Mouse (Mus musculus): ENCODE data around the gene Rtca. TPM values are rescaled to one million over a fixed set of nuclear protein-coding genes. Genes with fewer than 3 reads are reported as not detected.
A peak's percentile ranks its signal among the peaks of the same experiment; 100 is the strongest.

The Rtca gene
- polyA plus RNA-seq, 1 experiment, result 86.5 TPM

GRCm38 (mm10) chr3:116477351-116477750, 30.7 kb downstream of the Rtca start:
- no peak for DNase-seq (ENCODE audit: extremely low spot score in 1 of 2, low spot score in 1 of 2)

DNA sequence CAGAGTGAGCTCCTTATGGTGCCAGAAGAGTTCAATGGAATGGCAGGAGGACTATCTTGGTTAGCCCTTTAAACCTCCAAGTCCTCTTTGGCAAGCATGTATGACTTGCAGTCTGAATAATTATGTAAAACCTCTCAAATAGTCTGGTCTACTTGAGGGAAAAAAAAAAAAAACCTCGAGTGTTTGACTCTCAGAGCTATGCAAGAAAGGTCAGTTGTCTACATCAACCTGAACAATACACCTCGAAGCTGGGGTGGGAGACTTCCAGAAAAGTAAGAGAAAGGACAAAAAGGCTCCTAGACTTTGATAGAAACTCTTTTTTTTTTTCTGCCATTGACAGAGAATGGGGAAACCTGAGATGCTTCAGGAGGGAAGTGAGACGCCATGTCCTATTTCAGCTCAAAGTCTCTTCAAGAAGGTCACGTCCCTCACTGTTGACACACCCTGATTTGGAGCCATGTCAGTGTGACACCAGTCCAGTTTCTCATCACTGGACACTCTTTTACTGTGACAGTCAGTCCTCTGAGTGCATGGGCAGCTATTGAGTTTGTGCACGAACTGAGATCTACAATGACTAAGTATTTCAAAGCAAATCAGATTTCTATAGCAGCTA, 31.2 kb downstream of the Rtca start:
- DNase-seq (ENCODE audit: extremely low spot score in 1 of 2, low spot score in 1 of 2), result no peak

GRCm38 (mm10) chr3:116474602-116475001, 33.4 kb downstream of the Rtca start:
- peak in 1 of 2 experiments; percentile 27 for DNase-seq (ENCODE audit: extremely low spot score in 1 of 2, low spot score in 1 of 2)

- DNase-seq (ENCODE audit: extremely low spot score in 1 of 2, low spot score in 1 of 2), result no peak
Observed at GRCm38 (mm10) chr3:116465709-116466108, 42.3 kb downstream of the Rtca start.

- DNase-seq (ENCODE audit: extremely low spot score in 1 of 2, low spot score in 1 of 2), result no peak
Observed at GRCm38 (mm10) chr3:116464318-116464717, 43.7 kb downstream of the Rtca start.

DNA sequence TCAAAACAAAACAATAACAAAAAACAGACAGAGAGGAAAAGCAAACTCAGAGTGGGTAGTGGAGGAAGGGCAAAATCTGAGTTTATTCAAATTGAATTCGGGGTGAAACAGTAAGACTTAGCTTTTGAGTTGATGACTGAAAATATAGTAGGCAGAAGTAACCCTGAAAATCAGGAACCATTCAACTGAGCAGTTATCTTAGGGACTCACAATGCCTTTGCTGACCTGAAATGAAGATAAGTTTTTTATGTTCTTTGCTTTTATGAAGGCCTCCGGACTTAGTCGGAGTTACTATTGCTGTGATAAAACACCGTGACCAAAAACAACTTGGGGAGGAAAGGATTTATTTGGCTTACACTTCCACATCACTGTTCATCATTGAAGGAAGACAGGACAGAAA, 47.0 kb downstream of the Rtca start:
- no peak for DNase-seq (ENCODE audit: extremely low spot score in 1 of 2, low spot score in 1 of 2)

GRCm38 (mm10) chr3:116454529-116454928, 53.5 kb downstream of the Rtca start:
- no peak for DNase-seq (ENCODE audit: extremely low spot score in 1 of 2, low spot score in 1 of 2)

- DNase-seq (ENCODE audit: extremely low spot score in 1 of 2, low spot score in 1 of 2), result no peak
Observed at GRCm38 (mm10) chr3:116450741-116451140, 57.3 kb downstream of the Rtca start.

- DNase-seq (ENCODE audit: extremely low spot score in 1 of 2, low spot score in 1 of 2), result no peak
Observed at GRCm38 (mm10) chr3:116444327-116444726, 63.7 kb downstream of the Rtca start.

- DNase-seq (ENCODE audit: extremely low spot score in 1 of 2, low spot score in 1 of 2), result no peak
Observed at GRCm38 (mm10) chr3:116442788-116443187, 65.2 kb downstream of the Rtca start.

DNA sequence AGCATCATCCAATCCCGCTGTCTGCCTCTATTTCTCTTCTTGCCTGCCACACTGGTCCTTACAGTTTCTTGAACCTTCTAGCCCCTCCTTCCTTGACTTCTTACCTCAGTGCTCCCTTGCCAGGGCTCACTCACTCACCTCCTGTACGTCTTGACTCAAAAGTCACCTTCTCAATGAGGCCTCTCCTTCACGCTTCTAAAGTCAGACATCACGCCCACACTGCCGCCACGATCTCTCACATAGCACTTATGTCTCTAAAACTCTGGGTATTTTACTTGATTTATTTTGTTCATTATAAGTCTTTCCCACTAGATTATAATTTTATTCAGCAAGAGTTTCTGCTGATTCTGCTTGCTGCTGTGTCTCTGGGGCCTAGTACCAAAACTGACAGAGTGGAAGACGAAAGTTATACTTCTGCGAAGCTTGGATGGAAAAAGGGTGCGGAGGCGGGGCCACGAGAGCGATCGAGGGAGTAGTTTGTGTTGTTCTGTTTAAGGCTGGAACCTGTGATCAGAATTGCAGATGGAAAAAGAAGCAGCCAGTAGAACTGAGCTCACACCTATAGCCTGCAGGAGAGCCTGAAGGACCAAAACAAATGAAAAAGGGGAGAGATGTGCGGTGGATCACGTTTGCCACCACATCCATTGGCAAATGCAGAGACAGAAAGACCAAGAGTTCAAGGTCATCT, 66.3 kb downstream of the Rtca start:
- no peak for DNase-seq (ENCODE audit: extremely low spot score in 1 of 2, low spot score in 1 of 2)

DNA sequence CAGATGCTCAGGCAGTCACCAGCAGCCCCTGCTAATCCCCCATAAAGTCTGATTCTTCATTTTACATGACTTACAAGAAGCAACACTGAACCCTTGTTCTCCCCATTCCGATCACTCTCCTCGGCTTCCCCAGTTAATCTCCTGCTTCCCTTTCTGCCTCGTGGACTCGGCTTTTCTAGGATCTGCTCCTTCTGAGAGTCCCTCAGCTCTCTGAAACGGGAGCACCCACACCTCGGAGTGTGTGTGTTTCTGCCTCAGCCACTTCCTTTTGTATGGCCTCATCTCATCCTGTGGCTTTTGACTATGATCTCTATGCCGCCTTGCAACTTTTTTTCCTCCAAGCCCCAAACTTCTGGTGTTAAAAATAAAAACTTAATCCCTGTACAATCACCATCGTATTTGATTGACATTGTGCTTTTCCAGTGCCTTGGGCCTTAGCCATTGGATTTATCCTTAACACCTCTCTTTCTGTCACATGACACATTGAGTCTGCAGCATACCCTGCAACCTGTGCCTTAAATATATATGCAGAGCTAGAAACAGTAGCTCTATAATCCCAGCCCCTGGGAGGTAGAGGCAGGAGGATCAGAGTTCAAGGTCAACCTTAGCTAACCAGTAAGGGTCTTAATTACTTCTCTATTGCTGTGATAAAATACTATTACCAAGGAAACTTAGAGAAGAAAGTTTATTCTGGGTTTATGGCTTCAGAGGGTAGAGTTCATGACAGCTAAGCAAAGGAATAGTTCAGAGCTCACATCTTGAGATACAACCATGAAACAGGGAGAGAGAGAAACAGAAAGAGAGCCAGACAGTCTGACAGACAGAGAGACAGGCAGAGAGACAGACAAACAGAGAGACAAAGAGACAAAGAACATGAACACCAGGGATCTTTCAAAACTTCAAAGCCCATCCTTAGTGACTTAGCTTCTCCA, 67.7 kb downstream of the Rtca start:
- no peak for DNase-seq (ENCODE audit: extremely low spot score in 1 of 2, low spot score in 1 of 2)

Other genes with a start within 250 kb of the Rtca start
- 2.8 and 3.0 TPM in 2 replicates for gene Cdc14a, start 84.2 kb downstream of the Rtca start, polyA plus RNA-seq (2012; rRNA removed)
- 15.6 and 21.1 TPM in 2 replicates for gene Dbt, start 4.9 kb upstream of the Rtca start, polyA plus RNA-seq (2012; rRNA removed)
- gene Lrrc39, start 54.8 kb upstream of the Rtca start, polyA plus RNA-seq (2012; rRNA removed), result 0.44 and 0.66 TPM in 2 replicates
- gene Sass6, start 86.8 kb upstream of the Rtca start, polyA plus RNA-seq (2012; rRNA removed), result 4.8 and 5.3 TPM in 2 replicates
- gene Trmt13, start 106.4 kb upstream of the Rtca start, polyA plus RNA-seq (2012; rRNA removed), result 19.2 and 22.3 TPM in 2 replicates
- 41.1 and 43.1 TPM in 2 replicates for gene Mfsd14a, start 154.5 kb upstream of the Rtca start, polyA plus RNA-seq (2012; rRNA removed)
- not detected in 2 replicates for gene Gm43191, start 173.1 kb upstream of the Rtca start, polyA plus RNA-seq (2012; rRNA removed)
- gene Slc35a3, start 204.6 kb upstream of the Rtca start, polyA plus RNA-seq (2012; rRNA removed), result 12.2 and 12.7 TPM in 2 replicates